Mouse (Mus musculus): ENCODE results near the gene Rbm3. TPM values are rescaled to one million over a fixed set of nuclear protein-coding genes. Genes with fewer than 3 reads are reported as not detected.

Rbm3 gene
- polyA plus RNA-seq (2015; fragmentation: Nextera tagmentation; extraction: Ambion mirVana) = 336 and 349 TPM in 2 replicates

DNA sequence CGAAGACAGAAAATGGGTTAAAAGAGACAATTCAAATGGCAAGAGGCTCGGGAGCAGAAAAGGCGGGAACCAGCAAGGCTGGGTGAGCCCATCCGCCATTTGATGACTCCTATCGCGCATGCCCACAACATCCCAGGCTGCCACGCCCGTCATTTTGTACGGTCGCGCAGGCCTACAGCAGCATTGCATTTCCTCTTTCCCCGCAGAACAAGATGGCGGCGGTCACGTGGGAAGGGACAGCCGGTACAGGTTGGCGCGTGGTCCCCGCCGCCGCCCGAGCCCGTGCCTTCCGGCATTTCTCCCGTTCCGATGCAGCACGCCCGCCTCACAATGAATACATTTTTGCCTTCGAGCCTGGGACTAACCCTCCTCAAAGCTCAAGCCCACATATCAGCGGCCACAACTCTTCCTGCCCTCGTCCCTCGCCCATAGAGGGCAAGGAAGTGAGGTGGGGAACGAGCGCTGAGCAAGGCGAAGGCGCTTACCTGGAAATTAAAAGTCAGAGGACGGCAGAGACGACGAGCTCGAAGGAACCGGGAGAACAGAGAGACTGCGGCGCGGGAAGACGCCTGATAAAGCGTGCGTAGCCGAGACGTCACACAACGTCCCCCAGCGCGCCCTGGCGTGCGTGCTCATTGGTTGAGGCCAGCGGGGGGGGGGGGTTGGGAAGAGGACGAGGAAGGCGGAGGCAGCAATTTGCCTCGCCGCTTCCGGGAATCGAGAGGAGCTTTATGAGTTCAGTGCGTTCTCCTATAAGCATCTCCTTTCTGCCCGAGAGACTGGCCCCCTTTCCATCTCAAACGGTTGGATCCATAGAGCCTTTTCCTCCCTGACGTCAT, at the start of gene Rbm3:
Rbm3 (minus strand) TSS at position 728 of the 839 bp plus-strand sequence.
- Histone ChIP-seq H3K9ac (peak within 1 kb of the TSS; percentile 83), H3K4me2 (peak within 1 kb of the TSS; percentile 74), H3K4me1 (replicated peaks) (peaks cover 9% of the 10 kb centered on the region), H3K36me3 (peaks cover 30% of the 10 kb centered on the region), H3K27me3 (no peaks in the 10 kb centered on the region), H3K4me3 (peak within 1 kb of the TSS; percentile 59), H3K9me3 (no peaks in the 10 kb centered on the region), H3K27ac (replicated peaks) (peak within 1 kb of the TSS; percentile 96)
- WGBS = 25% methylated on average over 65 of the region's 65 CpGs
- peak; percentile 97 for ATAC-seq (ENCODE audit: low read depth)

DNA sequence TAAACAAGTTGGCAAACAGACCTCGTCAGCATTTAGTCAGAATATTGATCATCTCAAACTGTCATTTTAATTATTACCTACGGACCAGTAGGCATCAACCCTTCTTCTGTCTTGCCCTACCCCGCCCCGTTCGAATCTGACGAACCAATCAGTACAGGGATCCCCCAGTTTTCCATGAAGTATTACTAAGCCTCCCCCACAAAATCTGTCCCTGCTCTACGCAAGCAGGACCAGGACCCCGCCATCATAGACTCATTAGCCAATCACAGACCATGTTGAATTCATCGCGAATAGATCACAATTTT, 47.7 kb upstream of the Rbm3 start, which contains the start of gene Ebp:
Ebp (minus strand) TSS at position 94 of the 305 bp plus-strand sequence.
- 0 out of 2 replicates have a peak, but pooled peaks cover under 1% of the 10 kb centered on the region for H3K36me3 ChIP-seq
- ATAC-seq (ENCODE audit: low read depth) = peak; percentile 71
- H3K4me1 ChIP-seq (replicated peaks) = peaks cover 8% of the 10 kb centered on the region
- WGBS = 22% methylated on average over 10 of the region's 10 CpGs
- H3K9ac ChIP-seq = peak within 1 kb of the TSS; percentile 70
- H3K27ac ChIP-seq (replicated peaks) = peak within 1 kb of the TSS; percentile 83
- H3K4me2 ChIP-seq = peak within 1 kb of the TSS; percentile 58
- no peaks in the 10 kb centered on the region for H3K27me3 ChIP-seq
- peak within 1 kb of the TSS; percentile 53 for H3K4me3 ChIP-seq
- no peaks in the 10 kb centered on the region for H3K9me3 ChIP-seq

DNA sequence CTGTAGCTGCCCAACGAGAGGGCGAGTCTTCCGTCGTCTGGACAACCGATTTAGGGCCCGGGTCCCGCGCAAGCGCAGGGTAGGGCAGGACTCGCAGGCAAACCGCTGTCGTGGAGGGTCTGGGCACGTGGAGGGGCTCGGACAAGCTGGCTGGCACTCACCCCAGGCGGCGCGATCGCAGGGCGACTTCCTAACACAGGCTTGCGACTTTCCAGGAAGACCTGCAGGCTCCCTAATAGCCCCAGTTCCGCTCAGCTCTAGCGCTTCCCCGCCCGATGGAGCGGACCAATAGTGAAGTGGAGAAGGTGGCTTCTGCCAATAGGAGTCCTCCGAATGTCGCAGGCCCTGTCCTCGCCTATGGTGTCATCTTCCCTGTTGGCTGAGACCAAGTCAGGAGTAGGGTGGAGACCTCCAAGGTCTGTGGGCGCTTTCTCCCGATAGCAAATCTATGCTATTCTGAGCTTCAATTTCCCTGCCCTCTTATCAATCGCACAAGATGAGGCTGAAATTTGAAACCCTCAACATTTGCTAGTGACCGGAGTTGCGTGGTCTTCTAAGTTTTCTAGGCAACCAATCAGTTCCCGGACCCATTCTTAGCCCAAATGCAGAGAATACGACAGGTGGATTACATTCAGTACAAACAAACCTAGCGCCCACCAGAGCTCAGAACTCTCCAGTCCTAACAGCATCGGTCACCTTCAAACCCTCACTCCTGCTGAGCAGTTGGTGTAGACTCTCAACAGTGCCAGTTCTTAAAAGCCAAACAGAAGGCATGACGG, 47.1 kb upstream of the Rbm3 start:
- Histone ChIP-seq H3K27ac (replicated peaks) (peak overlapping the region; percentile 83), H3K4me2 (peak overlapping the region; percentile 58), H3K9me3 (no peaks in the 10 kb centered on the region), H3K4me1 (replicated peaks) (peaks cover 8% of the 10 kb centered on the region), H3K4me3 (peak overlapping the region; percentile 53), H3K27me3 (no peaks in the 10 kb centered on the region), H3K9ac (peak overlapping the region; percentile 70), H3K36me3 (no peaks in the 10 kb centered on the region)
- peak; percentile 98 for ATAC-seq (ENCODE audit: low read depth)
- 11% methylated on average over 38 of the region's 38 CpGs for WGBS

DNA sequence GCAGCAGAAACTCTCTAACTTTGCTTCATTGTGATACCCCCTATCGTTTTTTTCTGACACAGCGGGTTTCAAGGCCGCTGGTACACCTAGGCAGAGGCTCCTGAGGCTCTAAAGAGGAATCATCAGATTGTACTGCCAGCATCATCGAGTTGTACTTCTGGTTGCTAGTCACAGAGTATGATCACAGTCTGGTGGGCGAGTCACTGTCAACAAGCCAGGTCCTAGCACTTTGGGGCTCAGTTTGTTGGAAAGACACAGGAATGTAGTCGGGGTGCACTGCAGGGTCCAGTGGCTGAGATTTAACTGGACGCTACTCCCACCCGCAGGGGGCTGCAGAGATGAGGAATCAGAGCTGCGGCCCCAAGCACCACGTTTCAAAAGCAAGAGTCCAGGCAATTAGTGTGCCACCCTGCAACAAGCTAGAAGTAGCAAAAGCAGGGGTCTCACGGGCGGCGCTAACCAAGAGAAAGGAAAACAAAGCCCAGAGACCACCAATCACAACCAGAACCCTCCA, 46.5 kb upstream of the Rbm3 start:
- H3K27ac ChIP-seq (replicated peaks) = peak overlapping the region; percentile 83
- peak overlapping the region; percentile 70 for H3K9ac ChIP-seq
- H3K4me2 ChIP-seq = peak overlapping the region; percentile 58
- no peaks in the 10 kb centered on the region for H3K9me3 ChIP-seq
- peak overlapping the region; percentile 53 for H3K4me3 ChIP-seq
- no peaks in the 10 kb centered on the region for H3K27me3 ChIP-seq
- 13% methylated on average over 13 of the region's 13 CpGs for WGBS
- peak; percentile 33 for ATAC-seq (ENCODE audit: low read depth)
- H3K36me3 ChIP-seq = no peaks in the 10 kb centered on the region
- H3K4me1 ChIP-seq (replicated peaks) = peaks cover 8% of the 10 kb centered on the region

DNA sequence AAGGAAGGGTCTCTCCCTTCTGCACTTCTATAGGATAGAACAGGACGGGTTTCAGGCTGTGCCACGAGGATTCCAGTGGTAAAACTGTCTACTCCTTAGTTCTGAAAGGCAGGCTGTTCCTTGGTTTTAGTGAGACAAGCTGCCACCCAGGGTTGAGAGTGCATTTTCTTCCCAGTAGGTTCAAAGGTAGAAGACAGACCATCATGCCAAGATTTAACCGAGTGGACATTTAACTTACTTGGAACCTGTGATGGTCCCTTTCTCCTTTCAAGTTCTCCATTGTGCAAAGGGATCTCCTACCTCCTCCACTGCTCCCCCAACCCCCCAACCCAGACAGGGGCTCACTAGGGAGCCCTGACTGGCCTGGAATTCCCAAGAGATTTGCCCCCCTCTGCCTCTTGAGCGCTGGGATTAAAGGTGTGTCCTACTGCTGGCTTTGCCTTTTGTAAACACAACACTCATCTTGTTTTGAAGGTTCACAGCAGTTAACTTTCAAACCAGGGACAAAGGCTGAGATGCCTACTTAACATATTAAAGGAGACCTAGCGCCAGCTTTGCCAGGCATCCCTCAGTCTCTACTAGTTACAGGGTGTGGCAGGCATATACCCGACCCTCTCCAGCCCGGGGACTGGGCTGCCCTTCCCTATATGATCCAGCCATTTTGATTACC, 37.3 kb upstream of the Rbm3 start:
- ATAC-seq (ENCODE audit: low read depth) = no peak

DNA sequence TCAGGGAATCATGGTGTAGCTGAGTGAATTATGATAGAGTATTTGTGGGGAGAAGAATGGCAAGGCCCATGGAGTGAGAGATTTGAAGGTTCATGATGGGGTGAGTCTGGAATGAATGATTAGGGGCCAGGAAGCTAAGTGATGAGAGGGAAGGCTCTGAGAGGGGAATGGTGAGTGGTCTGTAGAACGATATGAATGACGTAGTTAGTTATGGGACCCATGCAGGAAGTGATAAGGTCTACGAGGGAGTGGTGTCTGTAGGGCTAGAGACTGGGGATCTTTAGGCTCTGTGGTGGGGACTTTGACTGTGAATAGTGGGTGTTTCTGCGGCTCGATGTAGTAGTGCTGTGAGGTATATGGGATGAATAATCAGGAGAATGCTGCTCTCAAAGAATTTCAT, 34.0 kb upstream of the Rbm3 start:
- no peak for ATAC-seq (ENCODE audit: low read depth)
- Histone ChIP-seq H3K27ac (replicated peaks) (no peak overlapping the region), H3K27me3 (no peaks in the 10 kb centered on the region), H3K4me3 (no peak overlapping the region), H3K9ac (no peak overlapping the region), H3K9me3 (no peaks in the 10 kb centered on the region), H3K4me2 (no peak overlapping the region), H3K4me1 (replicated peaks) (peaks cover 4% of the 10 kb centered on the region), H3K36me3 (no peaks in the 10 kb centered on the region)
- 92% methylated on average over 5 of the region's 5 CpGs for WGBS

More for the DNA sequence above, 37.3 kb upstream of the Rbm3 start:
- no peak overlapping the region for H3K9ac ChIP-seq
- no peak overlapping the region for H3K4me2 ChIP-seq
- WGBS = 17% methylated on average over 7 of the region's 7 CpGs
- H3K27ac ChIP-seq (replicated peaks) = no peak overlapping the region
- H3K36me3 ChIP-seq = peaks cover 18% of the 10 kb centered on the region; the same call in 1 of the 2 replicates
- H3K4me3 ChIP-seq = no peak overlapping the region
- H3K4me1 ChIP-seq (replicated peaks) = no peaks in the 10 kb centered on the region
- H3K9me3 ChIP-seq = no peaks in the 10 kb centered on the region
- H3K27me3 ChIP-seq = no peaks in the 10 kb centered on the region

DNA sequence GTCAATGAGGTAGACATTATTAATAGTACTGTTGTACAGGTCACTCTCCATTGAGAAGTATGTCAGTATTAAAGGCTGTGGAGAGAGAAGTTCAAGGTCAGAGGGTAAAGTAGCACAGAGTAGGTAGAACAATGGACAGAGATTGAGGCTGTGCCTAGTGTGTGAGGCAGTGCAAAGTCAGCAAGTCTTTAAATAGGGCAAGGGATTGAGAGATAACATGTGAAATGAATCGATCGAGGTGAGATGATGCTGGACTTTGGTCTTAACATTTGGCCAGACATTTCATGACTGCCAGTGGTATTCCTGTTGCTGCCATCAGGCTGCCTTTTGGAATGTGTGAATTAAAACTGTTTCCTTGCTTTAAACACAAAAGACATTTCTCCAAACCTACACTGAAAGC, 33.2 kb upstream of the Rbm3 start:
- Histone ChIP-seq H3K36me3 (no peaks in the 10 kb centered on the region), H3K27me3 (no peaks in the 10 kb centered on the region), H3K27ac (replicated peaks) (no peak overlapping the region), H3K4me3 (no peak overlapping the region), H3K4me1 (replicated peaks) (peaks cover 7% of the 10 kb centered on the region), H3K4me2 (no peak overlapping the region), H3K9ac (no peak overlapping the region), H3K9me3 (no peaks in the 10 kb centered on the region)
- no peak for ATAC-seq (ENCODE audit: low read depth)
- WGBS = 97% methylated on average over 2 of the region's 2 CpGs

DNA sequence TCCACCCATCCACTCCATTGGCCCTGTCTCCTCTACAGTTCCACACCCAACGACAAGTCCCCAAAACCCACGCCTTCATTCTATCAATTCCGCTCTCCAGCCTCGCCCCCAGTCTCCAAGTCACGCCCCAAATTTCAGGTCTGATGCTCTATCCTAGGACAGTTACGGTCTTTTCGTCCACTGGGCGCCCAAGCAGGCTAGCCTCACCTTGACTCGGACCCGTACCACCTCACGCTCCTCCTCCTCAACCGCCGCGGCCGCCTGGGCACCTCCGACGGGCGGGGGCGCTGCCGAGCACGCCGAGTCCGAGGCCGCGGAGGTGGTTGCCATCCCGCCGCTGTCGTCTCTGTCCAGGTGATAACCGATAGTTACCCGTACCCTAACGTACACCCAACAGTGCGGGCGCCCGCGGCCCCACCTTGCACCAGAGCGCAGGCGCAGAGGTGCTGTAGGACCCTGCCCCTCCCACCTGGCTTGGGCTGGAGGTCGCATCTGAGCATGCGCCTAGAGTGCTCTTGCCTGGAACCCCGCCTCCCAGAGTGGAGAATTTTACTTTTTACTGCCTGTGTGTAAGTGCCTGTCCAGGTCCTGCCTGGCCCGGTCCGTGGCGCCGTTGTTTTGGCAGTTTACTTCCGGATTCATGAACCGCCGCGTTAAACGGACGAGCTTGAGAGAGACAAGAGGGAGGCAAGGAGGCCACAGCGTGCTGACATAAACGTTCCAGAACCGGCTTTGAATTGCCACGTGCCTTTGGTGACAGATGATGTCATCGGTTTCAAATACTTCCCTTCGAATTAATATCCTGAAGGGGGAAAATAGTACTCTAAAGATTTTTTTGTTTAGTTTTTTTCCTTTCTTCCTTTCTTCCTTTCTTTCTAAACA, 30.1 kb upstream of the Rbm3 start, which contains the start of gene Tbc1d25:
Tbc1d25 (minus strand) TSS at position 678 of the 882 bp plus-strand sequence.
- H3K36me3 ChIP-seq = peaks cover 5% of the 10 kb centered on the region; the same call in 1 of the 2 replicates
- peak within 1 kb of the TSS; percentile 70 for H3K9ac ChIP-seq
- WGBS = 18% methylated on average over 56 of the region's 56 CpGs
- H3K27ac ChIP-seq (replicated peaks) = no peak within 1 kb of the TSS; the same call in 1 of the 2 replicates
- peaks cover 7% of the 10 kb centered on the region for H3K4me1 ChIP-seq (replicated peaks)
- peak within 1 kb of the TSS; percentile 58 for H3K4me3 ChIP-seq
- no peaks in the 10 kb centered on the region for H3K9me3 ChIP-seq
- no peaks in the 10 kb centered on the region for H3K27me3 ChIP-seq
- ATAC-seq (ENCODE audit: low read depth) = peak; percentile 97
- H3K4me2 ChIP-seq = peak within 1 kb of the TSS; percentile 58

DNA sequence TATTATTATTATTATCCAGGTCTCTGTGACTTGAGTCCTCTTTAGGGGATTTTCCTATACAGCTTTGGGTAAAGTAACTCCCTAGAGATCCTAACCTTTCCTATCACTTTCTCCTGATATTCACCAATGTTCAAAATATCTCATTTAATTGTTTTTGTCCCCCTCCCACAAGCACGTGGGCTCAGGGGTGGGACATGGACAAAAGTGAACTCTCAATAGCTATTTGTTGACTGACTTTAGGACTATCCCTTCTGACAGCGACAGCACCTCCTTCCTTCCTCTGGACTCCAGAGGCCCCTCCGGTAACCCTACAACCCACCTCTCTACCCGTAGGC, 29.5 kb upstream of the Rbm3 start:
- Histone ChIP-seq H3K4me3 (peak overlapping the region; percentile 58), H3K27me3 (no peaks in the 10 kb centered on the region), H3K9ac (peak overlapping the region; percentile 70), H3K36me3 (peaks cover 9% of the 10 kb centered on the region), H3K4me2 (peak overlapping the region; percentile 58), H3K9me3 (no peaks in the 10 kb centered on the region), H3K27ac (replicated peaks) (no peak overlapping the region), H3K4me1 (replicated peaks) (peaks cover 7% of the 10 kb centered on the region)
- ATAC-seq (ENCODE audit: low read depth) = no peak
- 18% methylated on average over 4 of the region's 4 CpGs for WGBS

DNA sequence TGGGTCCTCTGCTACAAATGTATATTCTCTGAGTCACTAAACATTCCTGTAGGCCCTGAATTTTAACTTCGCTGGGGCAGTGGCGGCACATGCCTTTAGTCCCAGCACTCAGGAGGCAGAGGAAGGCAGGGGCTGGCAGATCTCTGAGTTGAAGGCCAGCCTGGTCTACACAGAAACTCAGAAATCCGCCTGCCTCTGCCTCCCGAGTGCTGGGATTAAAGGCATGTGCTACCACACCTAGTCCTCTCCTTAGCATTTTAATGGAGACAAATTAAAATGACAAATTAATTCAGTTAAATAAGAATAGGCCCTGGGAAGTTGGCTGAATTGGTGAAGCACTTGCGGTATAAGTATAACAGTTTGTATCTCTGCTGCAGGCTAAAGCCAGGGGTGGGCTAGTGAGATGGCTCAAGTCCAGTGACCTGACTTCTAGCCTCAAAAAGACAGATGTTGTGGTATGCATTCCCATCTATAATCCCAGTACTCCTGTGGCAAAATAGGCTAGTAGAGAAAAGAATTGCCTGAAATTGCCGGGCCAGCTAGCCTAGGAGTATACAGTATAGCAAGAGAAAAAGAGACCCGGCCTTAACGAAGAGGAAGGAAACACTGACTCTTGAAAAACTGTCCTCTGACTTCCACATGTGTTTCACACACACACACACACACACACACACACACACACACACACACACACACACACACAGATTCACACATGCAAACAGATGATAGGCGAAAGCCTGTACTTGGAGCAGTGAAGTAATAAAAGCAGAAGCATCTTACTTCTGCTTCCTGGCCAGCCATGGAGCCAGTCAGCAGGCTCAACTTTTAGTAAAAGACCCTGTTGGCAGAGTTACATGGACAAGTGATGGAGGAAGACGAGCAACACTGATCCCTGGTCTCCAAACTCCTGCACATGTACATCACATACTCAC, 22.3 kb upstream of the Rbm3 start:
- Histone ChIP-seq H3K4me2 (no peak overlapping the region), H3K9ac (no peak overlapping the region), H3K27me3 (no peaks in the 10 kb centered on the region), H3K36me3 (peaks cover 13% of the 10 kb centered on the region), H3K4me1 (replicated peaks) (no peaks in the 10 kb centered on the region), H3K27ac (replicated peaks) (no peak overlapping the region), H3K9me3 (no peaks in the 10 kb centered on the region), H3K4me3 (no peak overlapping the region)
- 88% methylated on average over 8 of the region's 10 CpGs for WGBS
- ATAC-seq (ENCODE audit: low read depth) = no peak
